Mouse (Mus musculus) layer of hippocampus, adult 2 months (tissue): ENCODE data around the gene Nek11. TPM values are rescaled to one million over a fixed set of nuclear protein-coding genes. Genes with fewer than 3 reads are reported as not detected.

Source experiments
- DNase-seq, 2 experiments: peaks; one replicate each; pipeline ENCODE4 v3.0.0; 2022; ENCODE audit warnings: low spot score in 2 of 2
- H3K27ac ChIP-seq: fragments of 200-600 bp; 2 replicates; pipeline ENCODE4 v1.8.1; 2022
- H3K4me3 ChIP-seq: fragments of 200-600 bp; 2 replicates; pipeline ENCODE4 v1.8.1; 2022; ENCODE audit warnings: mild to moderate bottlenecking
- CTCF ChIP-seq: fragments of 200-600 bp; conservative IDR thresholded peaks from 2 replicates; pipeline ENCODE4 v1.8.1; 2022; ENCODE audit warnings: antibody characterized with exemption, mild to moderate bottlenecking, moderate library complexity
- total RNA-seq, 2 experiments: library from RNA; stranded (reverse); gene quantifications; 2 replicates each; pipeline ENCODE4 v1.2.3; 2021

Nek11 gene
- total RNA-seq, 2 experiments from 2014 or later = 1.4 TPM

DNA sequence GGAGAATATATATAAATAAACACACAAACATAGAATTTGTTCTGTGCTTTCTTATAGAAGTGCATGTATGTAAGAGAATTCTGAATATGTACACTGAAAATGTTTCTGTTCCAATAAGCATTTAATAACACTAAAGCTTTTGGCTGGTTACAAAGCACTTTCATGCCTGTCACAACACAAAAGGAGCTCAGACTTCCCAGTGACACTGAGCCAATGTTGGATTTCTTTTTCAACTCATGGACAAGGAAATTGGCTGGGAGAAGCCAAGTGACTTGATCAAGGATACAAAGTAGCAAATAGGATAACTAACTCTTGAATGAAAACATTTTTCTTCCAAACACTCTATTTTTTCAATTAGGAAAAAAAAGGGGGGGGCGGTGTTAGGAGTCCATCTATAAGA is 93.9 kb downstream of the Nek11 start:
- H3K4me3 ChIP-seq = no peak overlapping the region
- no peak for DNase-seq
- H3K27ac ChIP-seq = 0 out of 2 replicates have a peak overlapping the region, but pooled peaks have one; percentile 7
- TF ChIP-seq CTCF = no peak

DNA sequence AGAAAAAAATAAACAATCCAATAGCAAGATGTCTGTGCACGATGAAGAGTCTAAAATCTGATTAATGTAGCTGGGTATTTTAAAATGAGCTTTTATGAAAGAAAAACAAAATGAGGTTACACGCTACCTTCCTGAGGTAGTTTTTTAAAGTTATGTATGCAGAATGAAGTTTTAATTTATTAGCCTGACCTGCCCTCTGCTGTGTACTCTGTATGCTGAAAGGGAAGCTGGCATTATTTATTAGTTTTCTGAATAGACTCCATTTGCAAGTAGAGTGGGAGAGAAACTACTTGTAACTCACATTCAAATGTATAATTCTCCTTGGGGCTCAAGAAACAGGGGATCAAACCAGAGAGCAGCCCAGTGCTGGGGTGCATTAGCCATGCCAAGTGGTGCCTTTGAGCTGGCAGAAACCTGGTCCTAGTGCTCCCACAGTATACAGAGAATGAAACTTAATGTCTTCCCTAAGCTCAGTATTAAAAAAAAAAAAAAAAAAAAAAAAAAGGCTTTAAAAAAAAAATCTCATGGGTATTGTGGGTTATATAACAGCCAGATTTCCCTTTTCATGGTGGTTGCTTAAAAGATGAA is 94.5 kb downstream of the Nek11 start:
- peak; percentile 54 for TF ChIP-seq CTCF
- no peak overlapping the region for H3K27ac ChIP-seq
- DNase-seq = no peak
- H3K4me3 ChIP-seq = no peak overlapping the region

DNA sequence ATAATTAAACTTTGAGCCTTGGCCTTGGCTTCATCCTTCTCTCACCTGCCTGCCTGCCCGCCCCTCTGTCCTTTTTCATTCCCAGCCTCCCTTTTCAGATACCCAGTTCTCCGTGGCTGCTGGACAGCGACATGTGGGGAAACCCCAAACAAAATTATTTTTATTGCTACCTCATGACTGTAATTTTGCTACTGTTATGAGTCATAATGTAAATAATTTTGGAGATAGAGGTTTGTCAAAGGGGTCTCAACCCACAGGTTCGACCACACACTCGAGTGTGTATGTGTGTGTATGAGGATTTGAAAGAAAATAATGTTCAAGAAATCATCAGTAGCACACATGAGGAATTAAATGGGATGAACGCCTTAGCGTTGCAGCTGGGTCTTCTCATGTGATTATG is 110.7 kb downstream of the Nek11 start:
- no peak for TF ChIP-seq CTCF
- Histone ChIP-seq H3K4me3 (no peak overlapping the region), H3K27ac (no peak overlapping the region)
- no peak for DNase-seq

DNA sequence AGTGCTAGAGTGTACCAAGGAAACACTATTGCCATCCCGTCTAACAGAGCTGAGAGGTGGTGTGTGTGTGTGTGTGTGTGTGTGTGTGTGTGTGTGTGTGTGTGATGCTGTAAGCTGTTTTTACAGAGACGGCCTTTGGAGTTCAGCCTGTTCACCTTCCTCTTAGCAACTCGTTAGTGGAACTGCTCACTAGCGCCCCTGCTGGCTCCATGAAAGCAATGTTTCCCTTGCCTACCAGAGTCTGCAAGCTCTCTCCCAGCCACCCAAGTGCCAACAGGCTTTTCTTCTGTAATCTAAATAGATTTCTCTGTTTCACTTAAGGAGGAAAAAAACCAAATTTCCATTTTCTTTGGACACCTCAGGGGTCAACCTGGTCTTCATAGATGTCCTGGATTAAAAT is 112.6 kb downstream of the Nek11 start:
- DNase-seq = peak; percentile 16 to 22
- H3K27ac ChIP-seq = no peak overlapping the region
- peak; percentile 67 for TF ChIP-seq CTCF
- no peak overlapping the region for H3K4me3 ChIP-seq

DNA sequence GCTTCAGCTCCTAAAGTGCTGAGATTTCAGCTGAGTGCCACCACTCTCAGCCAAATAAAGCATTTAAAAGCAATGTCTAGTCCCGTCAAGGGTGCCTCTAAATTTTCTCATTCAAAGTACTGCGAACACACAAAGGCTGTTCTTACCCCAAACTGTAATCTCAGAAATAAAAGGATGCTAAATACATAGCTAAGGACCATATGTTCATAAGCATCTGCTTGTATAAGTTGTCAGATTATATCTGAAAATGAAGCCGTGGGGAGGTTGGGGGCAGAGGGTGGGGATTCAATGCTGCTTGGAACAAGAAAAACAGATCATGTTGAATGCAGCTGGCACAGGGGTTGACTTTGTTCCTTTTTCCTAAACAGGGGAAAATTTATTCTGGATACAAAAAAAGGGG is 120.4 kb downstream of the Nek11 start:
- DNase-seq = no peak
- H3K27ac ChIP-seq = no peak overlapping the region
- no peak overlapping the region for H3K4me3 ChIP-seq
- no peak for TF ChIP-seq CTCF

DNA sequence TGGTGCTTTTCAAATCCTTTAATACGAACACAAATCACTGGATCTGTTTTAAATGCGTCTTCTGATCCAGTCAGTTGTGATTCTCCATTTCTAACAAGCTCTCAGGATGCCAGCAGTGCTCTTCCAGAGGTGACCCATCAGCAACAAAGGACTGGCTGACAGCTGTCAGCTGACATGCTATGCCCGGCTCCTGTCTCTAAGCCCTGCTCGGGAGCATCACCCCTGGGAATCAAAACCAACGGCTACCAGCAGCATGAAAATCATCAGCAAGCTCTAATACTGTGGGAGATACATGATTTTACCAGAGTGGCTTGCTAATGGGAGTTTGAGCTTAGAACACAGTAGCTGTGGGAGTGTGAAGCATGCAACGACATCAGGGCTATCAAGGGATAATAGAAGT is 121.0 kb downstream of the Nek11 start:
- H3K27ac ChIP-seq = no peak overlapping the region
- DNase-seq = no peak
- H3K4me3 ChIP-seq = no peak overlapping the region
- TF ChIP-seq CTCF = no peak

DNA sequence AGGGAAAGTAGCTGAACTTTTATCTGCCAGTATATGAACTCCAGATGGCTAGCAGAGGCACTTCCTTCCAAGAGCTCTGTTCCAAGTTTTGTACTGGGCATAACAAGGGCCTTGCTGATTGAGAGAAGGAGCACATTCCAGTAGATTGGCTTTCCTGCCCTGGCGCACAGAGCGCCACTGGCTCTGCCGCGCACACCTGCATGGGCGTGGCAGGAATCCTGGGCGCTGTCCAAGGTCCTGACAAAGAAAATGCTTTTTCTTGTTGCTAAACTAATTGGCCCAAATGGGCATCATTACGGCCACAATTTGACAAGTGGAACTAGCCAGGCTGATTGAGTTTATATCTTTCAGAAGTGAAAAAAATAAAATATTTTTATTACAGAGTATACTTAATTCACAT is 123.1 kb downstream of the Nek11 start:
- no peak overlapping the region for H3K27ac ChIP-seq
- TF ChIP-seq CTCF = no peak
- H3K4me3 ChIP-seq = no peak overlapping the region
- no peak for DNase-seq

DNA sequence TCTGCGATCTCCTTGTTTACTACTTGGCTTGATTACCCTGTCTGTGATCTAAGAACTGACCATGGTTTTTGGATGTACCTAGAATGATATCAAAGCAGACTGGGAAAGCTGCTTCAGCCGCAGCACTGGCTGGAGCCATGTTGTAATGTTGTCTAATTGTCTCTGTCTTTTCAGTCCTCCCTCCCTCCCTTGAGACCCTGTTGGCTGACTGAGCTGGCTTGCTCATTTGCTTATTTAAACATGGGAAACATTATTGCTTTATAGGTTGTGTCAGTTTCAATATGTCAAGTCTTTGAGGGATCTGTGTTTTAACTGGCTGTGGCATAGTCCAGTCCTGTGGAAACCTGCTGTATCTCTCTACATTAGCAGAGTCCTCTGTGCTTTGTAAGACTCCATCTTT is 132.2 kb downstream of the Nek11 start:
- no peak overlapping the region for H3K4me3 ChIP-seq
- no peak overlapping the region for H3K27ac ChIP-seq
- no peak for TF ChIP-seq CTCF
- DNase-seq = no peak

DNA sequence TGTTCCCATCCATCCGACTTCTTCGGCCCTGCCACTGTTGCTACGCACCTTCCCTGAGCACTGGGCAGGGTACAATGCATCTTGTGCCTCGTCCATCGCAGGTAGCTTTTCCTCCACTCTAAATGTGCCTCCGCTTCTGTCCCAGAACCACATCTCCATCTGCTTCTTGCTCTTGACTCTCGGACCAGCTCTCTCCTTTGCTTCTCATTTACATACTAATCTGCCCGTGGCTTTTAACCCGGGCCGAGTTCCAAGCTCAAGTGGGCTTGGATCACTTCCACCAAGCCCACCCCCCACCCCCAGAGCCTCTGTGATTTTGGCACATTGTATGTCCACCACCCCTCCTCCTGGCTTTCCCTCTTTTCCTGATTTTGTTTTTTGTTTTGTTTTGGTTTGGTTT is 137.7 kb downstream of the Nek11 start:
- no peak for DNase-seq
- no peak overlapping the region for H3K4me3 ChIP-seq
- no peak overlapping the region for H3K27ac ChIP-seq
- TF ChIP-seq CTCF = no peak

DNA sequence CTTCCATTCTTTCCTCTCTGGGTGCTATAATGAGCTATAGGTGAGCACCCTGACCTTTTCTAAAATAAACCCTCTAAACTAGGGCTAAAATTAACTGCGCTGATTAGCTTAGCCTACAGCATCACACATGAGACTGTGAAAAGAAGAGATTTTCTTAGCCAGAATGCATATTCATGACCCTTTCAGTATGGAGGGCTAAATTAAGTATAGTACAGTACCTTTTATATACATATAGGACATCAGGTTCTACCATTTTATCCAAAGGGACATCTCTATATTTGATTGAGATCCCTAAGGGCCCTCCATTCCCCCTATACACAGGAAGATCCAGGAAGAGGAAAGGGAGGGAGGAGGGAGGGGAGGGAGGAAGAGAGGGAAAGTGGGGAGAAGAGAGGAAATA is 141.2 kb downstream of the Nek11 start:
- no peak for TF ChIP-seq CTCF
- no peak for DNase-seq
- Histone ChIP-seq H3K4me3 (no peak overlapping the region), H3K27ac (no peak overlapping the region)

DNA sequence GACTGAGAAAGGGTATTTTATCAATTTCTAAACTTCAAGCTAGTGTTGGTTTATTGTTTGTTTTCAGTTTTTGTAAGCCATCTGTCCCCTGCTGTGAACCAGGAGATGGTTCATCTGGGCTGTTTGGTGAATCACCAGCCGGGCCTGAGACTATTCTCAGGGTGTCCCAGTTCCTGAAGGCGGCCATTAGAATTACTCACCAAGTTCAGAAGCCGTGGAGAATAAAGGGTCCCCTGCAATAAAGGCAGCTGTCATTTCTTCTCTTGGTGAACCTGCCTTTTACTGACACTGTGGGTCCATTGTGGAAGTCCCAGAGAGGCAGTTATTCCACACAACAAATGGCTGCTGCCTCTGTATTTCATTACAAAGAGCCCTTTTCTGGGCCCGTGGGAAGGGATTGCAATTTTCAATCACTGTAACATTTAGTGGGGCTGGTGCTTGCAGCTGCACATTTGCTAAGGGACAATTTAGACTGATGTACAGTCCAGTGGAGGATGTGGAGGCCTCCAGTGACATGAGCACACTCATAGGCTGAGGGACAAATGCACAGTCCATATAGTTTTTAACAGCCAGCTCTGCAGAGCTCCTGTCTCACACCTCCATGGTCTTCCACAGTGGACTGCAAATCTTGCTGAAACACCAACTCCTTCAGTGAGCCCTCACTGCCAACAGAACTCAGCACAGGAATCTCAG is 142.8 kb downstream of the Nek11 start:
- H3K4me3 ChIP-seq = no peak overlapping the region
- TF ChIP-seq CTCF = no peak
- DNase-seq = peak; percentile 18 to 19
- H3K27ac ChIP-seq = peak overlapping the region; percentile 36; the same call in 1 of the 2 replicates

DNA sequence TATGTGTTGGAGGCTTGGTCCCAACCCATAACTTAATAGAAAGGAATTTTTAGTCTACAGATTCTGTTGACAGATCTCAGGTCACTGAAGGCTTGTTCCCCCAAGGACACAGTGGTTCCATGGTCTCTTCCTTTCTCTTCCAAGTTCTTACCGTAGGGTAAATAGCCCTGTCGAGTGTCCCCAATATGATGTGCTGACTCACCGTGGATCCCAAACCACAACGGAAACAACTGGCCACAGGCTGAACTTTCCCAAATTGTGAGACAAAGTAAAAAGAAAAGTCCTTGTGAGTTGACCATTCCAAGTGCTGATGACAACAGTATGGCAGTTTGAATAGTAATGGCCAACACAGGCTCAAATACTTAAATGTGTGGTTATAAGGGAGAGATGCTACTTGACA is 144.1 kb downstream of the Nek11 start:
- H3K27ac ChIP-seq = no peak overlapping the region
- no peak for TF ChIP-seq CTCF
- DNase-seq = no peak
- H3K4me3 ChIP-seq = no peak overlapping the region

DNA sequence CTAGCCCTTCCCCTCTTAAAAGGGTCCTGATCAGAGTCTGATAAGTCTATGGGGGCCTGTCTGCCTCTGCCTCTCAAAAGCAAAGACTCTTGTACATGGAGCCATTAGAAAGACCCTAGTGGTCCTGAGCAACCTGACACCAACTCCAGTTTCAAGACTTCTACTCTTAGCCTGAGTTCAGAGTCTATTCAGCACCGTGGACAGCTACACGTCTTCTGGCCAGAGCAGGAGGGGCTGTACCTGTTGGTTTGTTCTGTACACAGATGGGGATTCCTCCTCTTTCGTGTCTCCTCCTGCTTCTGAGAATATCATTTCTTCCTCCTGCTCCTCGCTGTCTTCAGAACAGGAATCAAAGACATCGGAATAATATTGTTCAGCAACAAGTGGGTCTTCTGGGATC is 151.3 kb downstream of the Nek11 start:
- H3K4me3 ChIP-seq = no peak overlapping the region
- DNase-seq = no peak
- H3K27ac ChIP-seq = no peak overlapping the region
- TF ChIP-seq CTCF = no peak

DNA sequence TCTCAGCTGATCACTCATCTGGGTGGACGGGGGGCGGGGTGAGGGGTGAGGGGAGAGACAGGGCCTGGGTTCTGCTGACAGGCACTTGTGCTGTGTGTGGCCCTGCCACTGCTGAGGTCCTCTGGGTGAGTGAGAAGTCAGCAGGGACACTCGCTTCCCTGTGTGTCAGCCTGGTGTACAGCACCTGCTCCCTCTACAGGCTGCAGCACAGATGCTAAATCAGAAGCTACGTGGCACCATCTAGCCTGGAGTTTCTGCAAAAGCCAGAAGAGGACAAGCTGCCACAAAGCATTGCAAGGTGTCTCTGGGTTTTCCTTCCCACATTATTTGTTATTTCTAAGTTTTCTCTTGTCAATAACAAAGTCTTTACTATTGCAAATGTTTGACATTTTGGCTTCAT is 180.9 kb downstream of the Nek11 start:
- peak; percentile 71 for TF ChIP-seq CTCF
- Histone ChIP-seq H3K4me3 (no peak overlapping the region), H3K27ac (no peak overlapping the region)
- peak; percentile 17 for DNase-seq

DNA sequence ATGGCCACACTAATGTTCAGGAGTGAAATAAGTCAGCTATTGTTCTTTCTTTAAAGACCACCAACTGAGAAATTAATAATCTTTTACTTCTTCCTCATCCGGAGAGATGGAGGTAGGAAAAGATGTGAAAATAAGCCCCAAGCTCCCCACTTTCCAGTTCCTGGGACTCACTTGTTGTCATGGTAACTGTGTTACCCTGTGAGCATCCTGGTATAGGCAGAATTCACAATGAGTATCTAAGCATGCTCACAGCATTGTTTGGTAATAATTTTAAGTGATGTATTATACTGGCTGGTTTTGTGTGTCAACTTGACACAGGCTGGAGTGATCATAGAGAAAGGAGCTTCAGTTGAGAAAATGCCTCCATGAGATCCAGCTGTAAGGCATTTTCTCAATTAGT is 195.0 kb downstream of the Nek11 start:
- DNase-seq = no peak
- Histone ChIP-seq H3K4me3 (no peak overlapping the region), H3K27ac (no peak overlapping the region)
- no peak for TF ChIP-seq CTCF
